Mouse (Mus musculus) heart, embryonic 15.5 days (tissue): ENCODE measurements around the gene Ykt6. TPM values are rescaled to one million over a fixed set of nuclear protein-coding genes. Genes with fewer than 3 reads are reported as not detected.
A peak's percentile ranks its signal among the peaks of the same experiment; 100 is the strongest.
"Not testable (repeated sequence)": the region's sequence is repeated elsewhere in the genome, so short reads cannot be mapped to it uniquely, and the experiment has no call there.

Experiments used
- ATAC-seq: fragments of 200-750 bp; cut with Nextera tagmentation; replicated peaks from 2 replicates; pipeline ENCODE4 v1.8.0; 2017; ENCODE audit warnings: low read depth, moderate TSS enrichment; ENCODE audit not compliant: insufficient number of reproducible peaks, insufficient read depth, low FRiP score
- H3K27ac ChIP-seq: fragments of 300-500 bp; sonication (generic); 2 replicates; pipeline ENCODE4 v1.5.1; 2015; ENCODE audit warnings: mild to moderate bottlenecking, inconsistent platforms
- H3K27me3 ChIP-seq: fragments of 300-500 bp; sonication (generic); 2 replicates; pipeline ENCODE4 v1.6.1; 2015; ENCODE audit warnings: inconsistent platforms
- H3K36me3 ChIP-seq: fragments of 300-500 bp; sonication (generic); 2 replicates; pipeline ENCODE4 v1.6.1; 2015; ENCODE audit warnings: mild to moderate bottlenecking, inconsistent platforms
- H3K4me1 ChIP-seq: fragments of 300-500 bp; sonication (generic); replicated peaks from 2 replicates; pipeline ENCODE4 v1.6.1; 2015; ENCODE audit warnings: inconsistent platforms
- H3K4me2 ChIP-seq: fragments of 300-500 bp; sonication (generic); 2 replicates; pipeline ENCODE4 v1.6.1; 2015; ENCODE audit warnings: inconsistent platforms, mild to moderate bottlenecking, moderate library complexity
- H3K4me3 ChIP-seq: fragments of 300-500 bp; sonication (generic); 2 replicates; pipeline ENCODE4 v1.5.1; 2015; ENCODE audit warnings: mild to moderate bottlenecking, inconsistent platforms
- H3K9ac ChIP-seq: fragments of 300-500 bp; sonication (generic); 2 replicates; pipeline ENCODE4 v1.6.1; 2015; ENCODE audit warnings: mild to moderate bottlenecking, inconsistent platforms
- H3K9me3 ChIP-seq: fragments of 300-500 bp; sonication (generic); replicated peaks from 2 replicates; pipeline ENCODE4 v1.6.1; 2016; ENCODE audit warnings: inconsistent platforms
- WGBS: fragments of 180-500 bp; shearing (Covaris S2); methylation state at CpG from one replicate; pipeline ENCODE4 v1.1.7; 2015; ENCODE audit warnings: mixed read lengths; 5-methylcytosine and 5-hydroxymethylcytosine counted together
- polyA plus RNA-seq: library from polyadenylated mRNA; unstranded; fragments of >200 nt; fragmentation: Nextera tagmentation; extraction: Ambion mirVana; gene quantifications from 2 replicates; pipeline ENCODE4 v1.2.1, GENCODE M21; 2015

Gene Ykt6
- polyA plus RNA-seq, 1 experiment from 2014 or later = 33.6 TPM

DNA sequence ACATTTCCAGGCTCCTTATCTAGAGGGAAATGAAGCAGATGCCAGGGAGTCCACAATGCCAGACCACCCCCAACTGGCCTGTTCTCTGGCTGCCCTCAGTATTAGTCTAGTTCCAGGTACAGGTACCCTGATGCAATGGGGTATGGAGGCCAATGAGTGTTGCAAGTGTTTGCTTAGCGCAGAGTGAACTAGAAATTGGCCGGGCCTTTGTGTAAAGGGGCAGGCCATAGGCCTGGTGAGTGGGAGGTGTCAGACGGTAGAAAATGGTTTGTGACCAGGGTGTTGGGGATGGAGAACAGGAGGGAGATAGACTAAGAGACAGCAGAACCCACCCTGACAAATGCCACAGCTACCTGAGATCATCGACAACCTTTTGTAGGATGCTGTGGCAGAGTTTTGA lies 35.9 kb upstream of the Ykt6 start:
- Histone ChIP-seq H3K27ac (no peak overlapping the region), H3K36me3 (no peaks in the 10 kb centered on the region), H3K9me3 (no peaks in the 10 kb centered on the region), H3K4me3 (no peak overlapping the region), H3K27me3 (no peaks in the 10 kb centered on the region), H3K4me1 (peaks cover 27% of the 10 kb centered on the region), H3K4me2 (no peak overlapping the region), H3K9ac (no peak overlapping the region)
- ATAC-seq = no peak
- 86% methylated on average over 4 of the region's 4 CpGs for WGBS

DNA sequence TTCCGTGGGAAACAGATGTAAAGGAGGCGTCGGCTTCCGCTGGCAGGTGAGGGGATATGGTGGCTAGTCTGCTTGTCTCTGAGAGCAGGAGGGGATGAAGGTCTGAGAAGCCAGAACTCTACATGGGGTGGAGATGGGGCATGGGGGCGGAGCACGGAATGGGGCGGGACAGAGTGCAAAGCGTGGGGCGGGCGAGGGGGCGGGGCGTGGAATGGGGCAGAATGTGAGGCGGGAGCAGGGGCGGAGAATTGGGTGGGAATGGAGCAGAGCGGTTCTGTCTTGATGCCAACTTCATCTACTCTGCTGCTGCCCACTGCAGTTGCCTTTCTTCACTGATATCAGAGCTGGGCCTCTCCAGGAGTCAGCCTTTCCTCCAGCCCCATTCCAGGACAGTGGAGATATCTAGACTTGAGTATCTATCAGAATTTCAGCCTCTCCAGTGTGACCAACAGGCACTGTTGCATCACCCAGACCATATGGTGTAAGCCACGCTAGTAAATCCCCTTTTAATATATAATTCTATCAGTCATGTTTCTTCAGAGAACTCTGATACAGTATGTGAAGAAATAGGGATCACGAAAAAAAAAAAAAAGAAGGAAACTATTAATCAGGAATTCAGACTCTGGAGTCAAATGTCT lies 35.1 kb upstream of the Ykt6 start:
- Histone ChIP-seq H3K4me3 (no peak overlapping the region), H3K4me1 (peaks cover 23% of the 10 kb centered on the region), H3K27ac (no peak overlapping the region), H3K4me2 (0 out of 2 replicates have a peak overlapping the region, but pooled peaks have one; percentile 6), H3K9ac (no peak overlapping the region), H3K27me3 (no peaks in the 10 kb centered on the region), H3K9me3 (no peaks in the 10 kb centered on the region), H3K36me3 (no peaks in the 10 kb centered on the region)
- WGBS = 38% methylated on average over 17 of the region's 17 CpGs
- 0 out of 2 replicates have a peak, but pooled peaks have one; percentile 43 for ATAC-seq

DNA sequence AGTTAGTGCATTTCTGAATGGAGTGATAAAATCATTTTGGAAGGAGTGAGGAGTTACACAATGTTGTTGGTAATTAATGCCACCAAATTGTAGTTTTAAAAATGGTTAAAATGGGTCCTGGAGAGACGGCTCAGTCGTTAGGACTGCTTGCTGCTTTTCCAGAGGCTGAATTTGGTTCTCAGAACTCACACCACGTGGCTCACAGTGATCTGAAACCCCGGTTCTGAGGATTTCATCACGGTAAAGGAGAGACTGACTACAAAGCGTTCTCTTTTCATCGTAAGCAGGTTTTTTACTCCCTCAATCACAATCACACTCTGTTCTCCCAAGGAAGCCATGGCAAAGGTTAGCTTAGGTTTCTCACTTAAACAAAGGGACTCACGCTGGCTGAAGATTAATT lies 30.8 kb upstream of the Ykt6 start:
- Histone ChIP-seq H3K4me3 (no peak overlapping the region), H3K36me3 (no peaks in the 10 kb centered on the region), H3K4me2 (no peak overlapping the region), H3K27me3 (no peaks in the 10 kb centered on the region), H3K9me3 (no peaks in the 10 kb centered on the region), H3K9ac (no peak overlapping the region), H3K4me1 (peaks cover 5% of the 10 kb centered on the region; the same call in 1 of the 2 replicates), H3K27ac (no peak overlapping the region)
- 63% methylated on average over 8 of the region's 8 CpGs for whole genome bisulfite sequencing
- no peak for ATAC-seq

DNA sequence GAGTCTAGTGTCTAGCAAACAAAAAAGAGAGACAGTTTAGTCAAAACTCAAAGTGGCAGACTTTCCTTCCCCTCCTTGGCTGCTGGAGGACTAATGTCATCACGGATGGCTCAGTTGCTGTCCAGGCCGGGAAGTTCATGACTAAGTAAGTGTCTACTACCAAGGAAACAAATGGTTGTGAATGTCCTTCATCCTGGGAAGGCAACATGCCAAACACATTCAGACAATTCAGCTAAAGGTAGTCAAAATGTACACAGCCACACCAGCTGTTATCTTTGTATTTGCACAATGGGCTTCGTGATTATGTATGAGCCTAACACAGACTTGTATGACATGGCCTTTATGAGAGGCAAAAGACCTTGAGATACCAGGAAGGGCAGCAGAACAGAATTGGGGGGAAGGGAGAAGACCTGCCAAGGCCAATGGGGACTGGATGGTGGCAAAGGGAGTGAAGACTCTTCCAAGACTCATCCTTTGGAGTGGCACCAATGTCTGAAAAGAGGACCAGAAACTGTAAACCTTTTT lies 28.7 kb upstream of the Ykt6 start:
- Histone ChIP-seq H3K9me3 (0 out of 2 replicates have a peak, but pooled peaks cover 2% of the 10 kb centered on the region), H3K4me2 (no peak overlapping the region), H3K36me3 (no peaks in the 10 kb centered on the region), H3K27ac (no peak overlapping the region), H3K4me3 (no peak overlapping the region), H3K9ac (no peak overlapping the region), H3K27me3 (no peaks in the 10 kb centered on the region), H3K4me1 (no peaks in the 10 kb centered on the region)
- no peak for ATAC-seq
- WGBS = 75% methylated on average over 3 of the region's 3 CpGs

DNA sequence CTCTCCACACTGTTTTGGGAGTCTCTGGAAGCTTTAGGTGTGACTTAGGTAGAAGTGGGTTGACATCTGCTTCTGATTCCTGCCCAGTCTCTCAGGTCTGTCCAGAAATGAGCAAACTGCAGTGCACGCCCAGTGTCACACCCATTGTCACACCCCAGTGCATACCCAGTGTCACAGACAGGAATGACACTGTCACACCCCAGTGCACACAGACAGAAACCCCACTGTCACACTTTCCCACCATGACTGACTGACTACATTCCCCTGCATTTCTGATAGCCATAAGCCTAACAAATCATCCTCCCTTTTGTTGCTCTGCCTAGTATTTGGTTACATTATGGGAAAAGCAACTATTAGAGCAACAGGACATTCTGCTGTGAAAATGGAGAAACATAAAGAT lies 24.9 kb upstream of the Ykt6 start:
- Histone ChIP-seq H3K27ac (no peak overlapping the region), H3K4me3 (no peak overlapping the region), H3K4me1 (no peaks in the 10 kb centered on the region), H3K36me3 (no peaks in the 10 kb centered on the region), H3K4me2 (no peak overlapping the region), H3K27me3 (no peaks in the 10 kb centered on the region), H3K9me3 (0 out of 2 replicates have a peak, but pooled peaks cover 8% of the 10 kb centered on the region), H3K9ac (no peak overlapping the region)
- 82% methylated on average over 1 of the region's 1 CpGs for WGBS
- ATAC-seq = no peak

DNA sequence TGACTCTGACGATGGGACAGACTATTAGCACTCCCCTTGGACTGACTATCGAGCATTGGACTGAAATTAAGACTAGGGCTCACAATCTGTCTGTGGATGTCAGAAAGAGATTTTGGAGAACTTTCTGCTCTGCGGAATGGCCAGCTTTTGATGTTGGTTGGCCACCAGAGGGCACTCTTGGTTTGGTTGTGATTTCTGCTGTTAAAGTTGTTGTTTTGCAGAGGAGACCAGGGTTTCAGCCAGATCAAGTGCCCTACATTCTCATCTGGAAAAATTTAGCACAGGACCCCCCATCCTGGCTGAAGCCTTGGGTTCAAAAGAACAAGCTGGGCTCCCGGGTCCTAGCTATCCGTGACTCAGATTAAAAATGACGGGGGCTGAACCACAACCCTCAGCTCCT lies 23.5 kb upstream of the Ykt6 start:
- not testable (repeated sequence) for H3K9me3 ChIP-seq, H3K9ac ChIP-seq, H3K4me1 ChIP-seq, H3K36me3 ChIP-seq, H3K27ac ChIP-seq, H3K27me3 ChIP-seq, ATAC-seq, H3K4me2 ChIP-seq, H3K4me3 ChIP-seq
- 90% methylated on average over 6 of the region's 6 CpGs for WGBS

DNA sequence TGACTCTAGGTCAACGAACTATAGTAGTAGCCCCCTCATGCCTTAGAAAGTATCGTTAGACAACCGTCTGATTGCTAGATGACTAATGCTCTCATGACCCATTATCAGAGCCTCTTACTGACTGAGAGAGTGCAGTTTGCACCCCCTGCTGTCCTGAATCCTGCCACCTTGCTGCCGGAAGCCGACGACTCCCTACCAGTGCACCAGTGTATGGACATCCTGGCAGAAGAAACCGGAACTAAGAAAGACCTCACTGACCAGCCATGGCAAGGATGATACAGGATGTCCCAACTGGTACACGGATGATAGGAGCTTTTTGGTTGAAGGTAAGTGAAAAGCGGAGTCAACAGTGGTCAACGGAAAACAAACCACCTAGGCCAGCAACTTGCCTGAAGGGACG lies 21.0 kb upstream of the Ykt6 start:
- H3K4me3 ChIP-seq, H3K9me3 ChIP-seq, ATAC-seq, H3K9ac ChIP-seq, H3K36me3 ChIP-seq, H3K4me2 ChIP-seq, H3K27me3 ChIP-seq, H3K27ac ChIP-seq, H3K4me1 ChIP-seq: not testable (repeated sequence)
- 89% methylated on average over 11 of the region's 11 CpGs for WGBS

DNA sequence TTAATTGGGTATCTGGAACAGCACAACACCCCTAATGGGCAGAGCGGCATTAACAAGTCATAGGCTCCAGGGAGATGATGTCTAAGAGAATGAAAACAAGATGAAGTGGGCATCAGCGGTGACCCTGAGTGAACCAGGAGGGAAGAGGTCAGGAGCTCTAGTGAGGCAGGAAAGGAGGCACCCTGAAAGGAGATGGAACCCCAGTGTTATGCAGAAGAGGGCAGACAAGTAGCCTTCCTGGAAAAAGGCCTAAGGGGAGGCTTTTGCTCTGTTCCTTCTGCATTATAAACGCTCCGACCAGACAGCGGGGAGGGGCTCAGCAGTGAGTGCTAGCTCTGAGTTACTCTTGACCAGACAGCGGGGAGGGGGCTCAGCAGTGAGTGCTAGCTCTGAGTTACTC lies 12.5 kb upstream of the Ykt6 start:
- WGBS = 64% methylated on average over 6 of the region's 6 CpGs
- Histone ChIP-seq H3K27ac (no peak overlapping the region), H3K4me1 (no peaks in the 10 kb centered on the region), H3K36me3 (no peaks in the 10 kb centered on the region), H3K4me2 (no peak overlapping the region), H3K4me3 (no peak overlapping the region), H3K27me3 (no peaks in the 10 kb centered on the region), H3K9me3 (no peaks in the 10 kb centered on the region), H3K9ac (no peak overlapping the region)
- no peak for ATAC-seq

DNA sequence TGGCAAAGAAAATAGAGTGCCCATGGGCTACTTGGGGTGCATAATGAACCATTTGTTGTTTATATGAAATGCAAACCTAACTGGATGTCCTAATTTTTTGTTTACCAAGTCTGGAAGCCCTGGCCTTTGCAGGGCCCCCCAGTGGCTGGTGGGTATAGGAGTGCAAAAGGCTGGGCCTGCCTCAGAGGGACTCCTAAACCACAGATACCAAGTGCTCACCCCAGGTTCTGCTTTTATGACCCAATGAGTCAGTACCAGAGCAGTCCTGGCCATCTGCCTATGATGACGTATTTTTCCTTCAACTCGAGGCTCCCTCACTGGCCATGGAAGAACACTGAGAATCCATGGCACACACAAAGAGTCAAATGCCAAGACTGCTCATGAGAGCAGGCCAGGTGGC lies 10.4 kb upstream of the Ykt6 start:
- Histone ChIP-seq H3K27ac (no peak overlapping the region), H3K9ac (no peak overlapping the region), H3K9me3 (no peaks in the 10 kb centered on the region), H3K4me2 (no peak overlapping the region), H3K4me3 (no peak overlapping the region), H3K36me3 (no peaks in the 10 kb centered on the region), H3K27me3 (no peaks in the 10 kb centered on the region), H3K4me1 (peaks cover 8% of the 10 kb centered on the region; the same call in 1 of the 2 replicates)
- 71% methylated on average over 2 of the region's 2 CpGs for WGBS
- ATAC-seq = no peak

DNA sequence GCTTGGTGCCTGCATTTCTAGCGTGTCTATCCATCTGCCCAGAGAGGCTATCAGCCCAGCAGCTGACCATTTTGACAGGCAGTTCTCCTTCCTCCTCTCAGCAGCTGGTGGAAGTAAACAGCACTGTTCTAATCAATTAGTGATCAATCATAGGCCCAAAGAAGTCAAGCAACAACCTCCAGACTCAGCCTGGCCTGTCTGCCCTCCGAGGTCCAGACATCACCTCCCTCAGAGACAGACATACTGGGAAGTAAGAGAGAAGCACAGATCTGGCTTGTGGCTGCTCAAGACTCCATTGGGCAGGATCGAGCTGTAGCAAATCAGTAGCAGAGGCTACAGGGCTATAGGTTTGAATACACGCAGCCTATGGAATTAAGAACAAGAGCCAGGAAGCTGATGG lies 7.7 kb upstream of the Ykt6 start:
- Histone ChIP-seq H3K36me3 (no peaks in the 10 kb centered on the region), H3K4me3 (no peak overlapping the region), H3K27ac (no peak overlapping the region), H3K27me3 (no peaks in the 10 kb centered on the region), H3K4me1 (peaks cover 16% of the 10 kb centered on the region), H3K9ac (no peak overlapping the region), H3K9me3 (no peaks in the 10 kb centered on the region), H3K4me2 (no peak overlapping the region)
- WGBS = 52% methylated on average over 4 of the region's 4 CpGs
- no peak for ATAC-seq

DNA sequence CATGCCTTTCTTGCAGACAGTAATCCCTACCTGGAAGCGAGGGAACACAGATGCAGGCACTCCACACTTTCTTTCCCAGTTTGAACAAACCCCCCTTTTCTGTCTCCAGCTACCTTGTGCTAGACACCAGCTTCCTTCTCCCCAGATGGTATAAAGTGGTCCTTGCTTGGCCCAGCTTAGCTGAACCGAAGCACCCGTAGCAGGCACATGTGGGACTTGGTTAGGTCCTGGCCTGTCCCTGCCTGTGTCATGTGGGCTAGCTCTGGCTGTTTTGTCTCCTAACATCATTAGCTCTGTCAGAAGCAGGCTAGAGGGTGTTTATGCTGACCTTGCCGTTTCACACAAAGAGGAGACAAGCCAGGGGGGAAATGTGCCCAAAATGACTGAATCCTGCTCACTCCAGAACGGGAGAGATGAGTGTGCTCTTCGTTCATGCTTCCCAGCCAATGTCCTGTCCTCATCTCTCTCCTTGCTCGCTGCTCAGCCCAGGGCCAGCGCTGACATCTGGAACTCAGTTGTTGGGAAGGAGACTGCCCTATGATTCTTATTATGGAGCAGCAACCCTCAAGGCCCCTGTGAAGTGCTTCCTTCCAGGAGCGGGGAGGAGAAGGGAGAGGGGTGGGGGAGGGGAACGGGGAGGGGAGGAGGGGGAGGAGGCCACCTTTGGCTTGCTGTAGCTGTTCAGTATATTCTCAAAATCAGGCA lies 6.8 kb upstream of the Ykt6 start:
- 49% methylated on average over 10 of the region's 10 CpGs for WGBS
- no peak overlapping the region for H3K4me3 ChIP-seq
- H3K9ac ChIP-seq = no peak overlapping the region
- no peak overlapping the region for H3K4me2 ChIP-seq
- peaks cover 23% of the 10 kb centered on the region for H3K4me1 ChIP-seq
- H3K27me3 ChIP-seq = no peaks in the 10 kb centered on the region
- no peaks in the 10 kb centered on the region for H3K36me3 ChIP-seq
- no peak for ATAC-seq
- H3K9me3 ChIP-seq = no peaks in the 10 kb centered on the region
- H3K27ac ChIP-seq = no peak overlapping the region
